Mouse (Mus musculus) megakaryocyte-erythroid progenitor cell, adult 5-6 weeks (primary cell): ENCODE results near the gene Cherp. TPM values are rescaled to one million over a fixed set of nuclear protein-coding genes. Genes with fewer than 3 reads are reported as not detected.

ENCODE experiments used
- ATAC-seq: replicated peaks from 2 replicates; pipeline ENCODE4 v1.8.0; 2016; ENCODE audit warnings: mild to moderate bottlenecking, inconsistent platforms; ENCODE audit not compliant: severe bottlenecking, poor library complexity, low FRiP score, low TSS enrichment
- total RNA-seq, 2 experiments: library from RNA; stranded (forward) in 1 of 2; stranded (reverse) in 1 of 2; fragments of 200-1000, 215-1000 nt in 1 of 2; fragments of >200 nt in 1 of 2; fragmentation: Nextera tagmentation in 1 of 2; gene quantifications; 2 replicates each; pipeline ENCODE4 v1.2.3; 2014 to 2017

Gene Cherp
- total RNA-seq, 2 experiments from 2014 or later, result 34.7 to 132 TPM

- no peak for ATAC-seq
Measured at GRCm38 (mm10) chr8:72487014-72487413, 12.0 kb upstream of the Cherp start.

GRCm38 (mm10) chr8:72485456-72486199 is 10.6 kb upstream of the Cherp start:
- peak; percentile 83 for ATAC-seq

- ATAC-seq, result no peak
Measured at GRCm38 (mm10) chr8:72470684-72471083, 4.3 kb downstream of the Cherp start.

GRCm38 (mm10) chr8:72469984-72470383 is 5.0 kb downstream of the Cherp start:
- ATAC-seq, result no peak

- no peak for ATAC-seq
Measured at GRCm38 (mm10) chr8:72469243-72469642, 5.8 kb downstream of the Cherp start.

GRCm38 (mm10) chr8:72464211-72464610 is 10.8 kb downstream of the Cherp start:
- no peak for ATAC-seq

DNA sequence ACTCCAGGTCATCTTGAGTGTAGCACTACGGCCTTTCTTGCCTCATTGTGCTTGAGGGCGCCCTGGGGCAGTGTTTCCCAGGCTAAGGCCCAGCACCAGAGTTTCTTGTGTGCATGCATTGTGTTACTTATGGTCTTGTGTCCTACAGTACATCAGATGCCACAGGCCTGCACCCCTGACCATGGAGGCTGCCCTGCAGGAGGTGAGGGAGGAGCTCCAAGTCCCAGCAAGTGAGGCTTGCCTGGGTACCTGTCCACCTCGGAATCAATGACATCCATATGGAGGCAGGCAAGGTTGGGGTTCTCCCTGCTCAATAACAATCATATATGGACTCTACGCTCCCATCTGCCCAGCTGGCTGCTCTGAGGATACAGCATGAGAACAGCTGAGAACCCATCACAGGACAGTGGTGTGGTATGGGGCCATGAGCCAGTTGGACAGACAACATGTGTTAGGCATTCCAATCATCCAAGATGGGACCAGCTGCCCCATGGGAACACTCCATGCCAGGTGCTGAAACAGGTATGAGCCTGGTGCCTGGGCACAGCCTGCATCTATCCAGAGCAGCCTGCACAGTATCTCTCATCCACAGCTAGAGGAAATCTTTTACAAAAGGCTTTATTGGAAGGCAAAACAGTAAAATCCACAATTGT is 15.0 kb downstream of the Cherp start:
- ATAC-seq, result no peak

GRCm38 (mm10) chr8:72458457-72458856 is 16.6 kb downstream of the Cherp start:
- no peak for ATAC-seq

- ATAC-seq, result no peak
Measured at GRCm38 (mm10) chr8:72457806-72458205, 17.2 kb downstream of the Cherp start.

GRCm38 (mm10) chr8:72455317-72455716 is 19.7 kb downstream of the Cherp start:
- ATAC-seq, result no peak

DNA sequence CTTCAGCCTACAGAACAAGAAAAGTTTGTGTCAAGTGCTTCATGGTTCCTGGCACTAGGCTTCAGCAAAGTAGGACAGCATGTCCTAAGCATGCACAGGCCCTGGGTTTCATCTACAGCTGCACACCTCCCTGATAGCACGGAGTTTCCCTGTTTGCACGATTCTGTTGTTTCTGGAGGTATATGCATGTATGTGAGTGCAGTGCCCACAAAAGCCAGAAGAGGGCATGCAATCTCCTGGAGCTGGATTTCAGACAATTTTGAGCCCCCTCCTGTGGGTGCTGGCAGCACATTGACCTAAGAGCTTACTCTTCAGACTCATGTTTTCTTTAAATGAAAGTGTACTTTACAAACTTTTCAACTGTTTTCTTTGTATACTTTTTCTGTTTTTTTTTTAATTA is 21.1 kb downstream of the Cherp start:
- ATAC-seq, result no peak

DNA sequence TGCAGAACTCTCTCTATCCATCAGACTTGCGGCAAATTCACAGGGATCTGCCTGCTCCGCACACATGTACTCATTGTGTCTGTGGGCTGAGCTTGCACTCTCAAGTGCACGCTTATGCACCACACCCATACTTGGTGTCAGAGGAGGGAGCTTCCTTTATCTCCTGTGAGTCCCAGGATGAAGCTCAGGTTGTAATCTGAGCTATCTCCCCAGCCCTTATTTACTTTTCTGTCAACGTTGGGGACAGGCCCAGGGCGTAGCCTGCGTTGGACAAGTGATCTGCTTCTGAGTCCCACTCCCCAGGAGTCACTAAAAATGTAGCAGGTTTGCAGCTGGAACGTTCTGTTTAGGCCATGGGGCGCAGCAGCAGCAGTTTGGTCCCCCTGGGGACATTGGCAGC is 23.5 kb downstream of the Cherp start:
- ATAC-seq, result peak; percentile 72

- no peak for ATAC-seq
Measured at GRCm38 (mm10) chr8:72445071-72445470, 30.0 kb downstream of the Cherp start.

GRCm38 (mm10) chr8:72443994-72444350 is 31.1 kb downstream of the Cherp start:
- ATAC-seq, result no peak

DNA sequence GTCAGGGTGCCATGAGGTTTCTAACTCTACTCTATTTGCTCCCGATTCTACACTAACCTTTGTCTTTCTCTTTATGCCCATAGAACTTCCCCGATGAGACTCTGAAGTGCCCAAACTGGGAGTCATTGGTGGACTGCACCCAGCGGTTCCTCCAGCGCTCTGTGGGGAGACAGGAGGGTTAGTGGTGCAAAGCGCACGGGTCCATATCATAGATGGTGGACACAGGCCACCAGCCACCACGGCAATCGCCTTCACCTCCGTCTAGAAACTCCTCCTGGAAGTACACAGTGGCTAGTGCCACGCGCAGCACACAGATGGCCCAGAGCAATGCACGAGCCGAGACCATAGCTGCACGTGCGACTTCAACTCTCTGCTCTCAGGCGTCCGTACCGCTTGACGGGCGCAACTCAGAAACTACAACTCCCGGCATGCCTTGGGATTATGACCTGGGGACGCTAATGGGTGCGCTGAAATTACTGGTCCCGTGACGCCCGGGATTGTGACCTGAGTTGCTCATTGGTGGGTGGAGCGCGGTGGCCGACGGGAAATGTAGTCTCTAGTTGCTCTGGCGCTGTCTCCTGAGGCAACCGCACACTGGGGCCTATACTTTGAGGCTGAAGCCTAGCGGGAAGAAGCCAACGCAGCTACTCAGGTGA is 31.6 kb downstream of the Cherp start, which contains the start of the genes Calr3 and 1700030K09Rik:
TSS of gene Calr3 (minus strand) at position 533 of the 656 bp plus-strand sequence.
TSS of gene 1700030K09Rik (plus strand) at position 543 of the 656 bp plus-strand sequence.
- ATAC-seq, result peak; percentile 99

- ATAC-seq, result no peak
Measured at GRCm38 (mm10) chr8:72438248-72439015, 36.6 kb downstream of the Cherp start.

GRCm38 (mm10) chr8:72434952-72435351 is 40.1 kb downstream of the Cherp start:
- ATAC-seq, result peak; percentile 84

GRCm38 (mm10) chr8:72429676-72430075 is 45.4 kb downstream of the Cherp start:
- ATAC-seq, result no peak

DNA sequence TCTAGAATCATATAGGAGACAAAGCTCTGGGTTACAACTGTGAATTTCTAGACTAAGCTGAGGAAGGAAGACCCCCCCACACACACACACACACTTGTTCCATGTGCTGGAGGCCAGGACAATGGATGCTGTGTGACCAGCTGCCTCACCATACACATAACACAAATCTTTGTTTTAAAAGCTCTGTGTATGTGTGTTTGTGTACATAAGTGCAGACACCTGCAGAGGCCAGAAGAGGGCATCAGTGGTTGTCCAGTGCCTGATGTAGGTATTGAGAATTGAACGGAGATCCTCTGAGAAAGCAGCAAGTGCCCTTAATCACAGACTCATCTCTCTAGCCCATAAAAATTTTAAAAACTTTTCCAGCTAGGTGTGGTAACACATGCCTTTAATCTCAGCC is 52.1 kb downstream of the Cherp start:
- no peak for ATAC-seq
